Mouse (Mus musculus) liver, embryonic 14.5 days (tissue): ENCODE measurements around the gene Rab6b. TPM values are rescaled to one million over a fixed set of nuclear protein-coding genes. Genes with fewer than 3 reads are reported as not detected.
A peak's percentile ranks its signal among the peaks of the same experiment; 100 is the strongest.

Experiments used
- ATAC-seq: fragments of 200-750 bp; cut with Nextera tagmentation; 2 replicates; pipeline ENCODE4 v1.8.0; 2017; ENCODE audit warnings: moderate number of reproducible peaks, mild to moderate bottlenecking, moderate library complexity; ENCODE audit not compliant: insufficient read depth
- DNase-seq, 3 experiments: peaks; one replicate each; pipeline ENCODE4 v3.0.0-alpha.2; 2012 to 2013; ENCODE audit warnings: low read depth in 3 of 3, low spot score in 3 of 3
- H3K27ac ChIP-seq: fragments of 300-500 bp; sonication (generic); 2 replicates; pipeline ENCODE4 v1.5.1; 2014; ENCODE audit warnings: moderate library complexity, mild to moderate bottlenecking, control low read depth, inconsistent platforms
- H3K27me3 ChIP-seq: fragments of 300-500 bp; sonication (generic); 2 replicates; pipeline ENCODE4 v1.6.1; 2014; ENCODE audit warnings: mild to moderate bottlenecking, low read length, moderate library complexity; ENCODE audit not compliant: control insufficient read depth, insufficient read depth
- H3K36me3 ChIP-seq: fragments of 300-500 bp; sonication (generic); replicated peaks from 2 replicates; pipeline ENCODE4 v1.6.1; 2014; ENCODE audit warnings: low read depth; ENCODE audit not compliant: control insufficient read depth, insufficient read depth
- H3K4me1 ChIP-seq, 2 experiments: fragments of 200-500 bp in 1 of 2; fragments of 300-500 bp in 1 of 2; sonication (generic) in 1 of 2; replicated peaks; 2 replicates each; pipeline ENCODE4 v1.6.1; 2012 to 2014; ENCODE audit warnings: antibody characterized with exemption in 1 of 2, inconsistent platforms in 1 of 2, low read length in 1 of 2; ENCODE audit not compliant: control insufficient read depth in 2 of 2, insufficient read depth in 2 of 2
- H3K4me2 ChIP-seq: fragments of 300-500 bp; sonication (generic); 2 replicates; pipeline ENCODE4 v1.6.1; 2014; ENCODE audit warnings: low read depth, mild to moderate bottlenecking, control low read depth, moderate library complexity
- H3K4me3 ChIP-seq, 2 experiments: fragments of 200-500 bp in 1 of 2; fragments of 300-500 bp in 1 of 2; sonication (generic) in 1 of 2; 2 replicates each; pipeline ENCODE4 v1.5.1; 2012 to 2014; ENCODE audit warnings: low read depth in 2 of 2, low read length in 2 of 2, mild to moderate bottlenecking in 2 of 2, control low read depth in 1 of 2, inconsistent platforms in 1 of 2, moderate library complexity in 1 of 2; ENCODE audit not compliant: insufficient read depth in 1 of 2
- H3K9ac ChIP-seq: fragments of 300-500 bp; sonication (generic); replicated peaks from 2 replicates; pipeline ENCODE4 v1.6.1; 2014; ENCODE audit warnings: mild to moderate bottlenecking, control low read depth, moderate library complexity
- H3K9me3 ChIP-seq: fragments of 300-500 bp; sonication (generic); 2 replicates; pipeline ENCODE4 v1.6.1; 2016; ENCODE audit warnings: low read length, mixed read lengths; ENCODE audit not compliant: control insufficient read depth
- CTCF ChIP-seq: IDR thresholded peaks from 2 replicates; pipeline ENCODE4 v1.5.1; 2016; ENCODE audit warnings: antibody characterized with exemption, low read depth, control low read depth
- EP300 ChIP-seq: IDR thresholded peaks from 2 replicates; pipeline ENCODE4 v1.6.1; 2016; ENCODE audit warnings: antibody characterized with exemption, low read depth
- WGBS: fragments of 180-500 bp; shearing (Covaris S2); extraction: QIAGEN DNeasy Blood & Tissue Kit; methylation state at CpG from one replicate; pipeline ENCODE4 v1.1.7; 2014; ENCODE audit not compliant: insufficient replicate concordance; 5-methylcytosine and 5-hydroxymethylcytosine counted together
- polyA plus RNA-seq, 2 experiments: library from polyadenylated mRNA; depleted of rRNA in 1 of 2; stranded (reverse) in 1 of 2; unstranded in 1 of 2; fragments of >200 nt; fragmentation: Nextera tagmentation in 1 of 2; extraction: Ambion mirVana in 1 of 2; gene quantifications; 2 replicates each; pipeline versions ENCODE4 v1.2.1 to v1.2.3; 2012 to 2014

The Rab6b gene
- polyA plus RNA-seq, 2 experiments = 0.11 TPM; not detected in 1

GRCm38 (mm10) chr9:103212654-103213420 is 101.2 kb downstream of the Rab6b start:
- no peak for TF ChIP-seq EP300
- no peak for TF ChIP-seq CTCF
- Histone ChIP-seq H3K4me1 (peaks cover 0 to 3% of the 10 kb centered on the region in 2 experiments; a peak in 2 of 4 replicates), H3K36me3 (no peaks in the 10 kb centered on the region; the same call in 1 of the 2 replicates), H3K4me3 (no peak overlapping the region), H3K4me2 (no peak overlapping the region), H3K27ac (no peak overlapping the region), H3K9me3 (no peaks in the 10 kb centered on the region), H3K27me3 (no peaks in the 10 kb centered on the region), H3K9ac (no peak overlapping the region)
- ATAC-seq (no peak), DNase-seq (no peak)
- 72% methylated on average over 28 of the region's 28 CpGs for WGBS

GRCm38 (mm10) chr9:103213631-103214030 is 102.0 kb downstream of the Rab6b start:
- Histone ChIP-seq H3K27me3 (no peaks in the 10 kb centered on the region), H3K4me2 (no peak overlapping the region), H3K36me3 (no peaks in the 10 kb centered on the region; the same call in 1 of the 2 replicates), H3K27ac (no peak overlapping the region), H3K4me1 (no peaks in the 10 kb centered on the region), H3K4me3 (no peak overlapping the region), H3K9ac (no peak overlapping the region), H3K9me3 (no peaks in the 10 kb centered on the region)
- TF ChIP-seq EP300 (no peak), CTCF (no peak)
- WGBS = 56% methylated on average over 2 of the region's 2 CpGs
- ATAC-seq = no peak
- DNase-seq = no peak

- no peaks in the 10 kb centered on the region for H3K9me3 ChIP-seq
- no peak overlapping the region for H3K4me3 ChIP-seq
- H3K9ac ChIP-seq = no peak overlapping the region
- H3K4me2 ChIP-seq = no peak overlapping the region
- no peaks in the 10 kb centered on the region; the same call in 1 of the 2 replicates for H3K36me3 ChIP-seq
- H3K27me3 ChIP-seq = no peaks in the 10 kb centered on the region
- 60% methylated on average over 6 of the region's 6 CpGs for WGBS
- no peak for DNase-seq
- H3K4me1 ChIP-seq = no peaks in the 10 kb centered on the region
- no peak for ATAC-seq
- TF ChIP-seq EP300 (no peak), CTCF (no peak)
- H3K27ac ChIP-seq = no peak overlapping the region
Observed at GRCm38 (mm10) chr9:103214281-103214680, 102.7 kb downstream of the Rab6b start.

- no peak for TF ChIP-seq CTCF
- TF ChIP-seq EP300 = no peak
- no peak overlapping the region for H3K9ac ChIP-seq
- no peak for DNase-seq
- no peaks in the 10 kb centered on the region for H3K4me1 ChIP-seq
- no peaks in the 10 kb centered on the region for H3K9me3 ChIP-seq
- no peak overlapping the region for H3K4me3 ChIP-seq
- H3K27ac ChIP-seq = no peak overlapping the region
- peaks cover 3% of the 10 kb centered on the region; the same call in 1 of the 2 replicates for H3K36me3 ChIP-seq
- H3K27me3 ChIP-seq = no peaks in the 10 kb centered on the region
- WGBS = 74% methylated on average over 7 of the region's 7 CpGs
- ATAC-seq = no peak
- no peak overlapping the region for H3K4me2 ChIP-seq
Observed at GRCm38 (mm10) chr9:103224721-103225120, 113.1 kb downstream of the Rab6b start.

- Histone ChIP-seq H3K9ac (no peak overlapping the region), H3K4me1 (no peaks in the 10 kb centered on the region), H3K27ac (no peak overlapping the region), H3K36me3 (peaks cover 3% of the 10 kb centered on the region; the same call in 1 of the 2 replicates), H3K4me2 (no peak overlapping the region), H3K9me3 (no peaks in the 10 kb centered on the region), H3K27me3 (no peaks in the 10 kb centered on the region), H3K4me3 (no peak overlapping the region)
- WGBS = 25% methylated on average over 3 of the region's 3 CpGs
- ATAC-seq = no peak
- no peak for DNase-seq
- TF ChIP-seq EP300 = no peak
- peak; percentile 85 for TF ChIP-seq CTCF
Observed at GRCm38 (mm10) chr9:103225464-103225863, 113.9 kb downstream of the Rab6b start.
